Mouse (Mus musculus): ENCODE measurements around the gene Atp1b4. TPM values are rescaled to one million over a fixed set of nuclear protein-coding genes. Genes with fewer than 3 reads are reported as not detected.
A peak's percentile ranks its signal among the peaks of the same experiment; 100 is the strongest.
"Not testable (repeated sequence)": the region's sequence is repeated elsewhere in the genome, so short reads cannot be mapped to it uniquely, and the experiment has no call there.

Gene Atp1b4
- under 1 TPM in 1 of 26 experiments, not detected in 25; 0.13 TPM for total RNA-seq (2018; cell fraction: chromatin; rRNA removed)
- total RNA-seq (2018; cell fraction: cytosol; rRNA removed) = under 1 TPM in 1 of 26 experiments, not detected in 25; 0.04 TPM
- total RNA-seq (2018; cell fraction: nucleus; rRNA removed) = not detected
- polyA plus RNA-seq (2018) = not detected in 3 replicates

- no peak within 1 kb of the TSS for H3K27ac ChIP-seq
- 88% methylated on average over 6 of the region's 8 CpGs for WGBS (ENCODE audit: missing documents)
- H3K36me3 ChIP-seq (ENCODE audit: inconsistent target) = no peaks in the 10 kb centered on the region
- H3K79me2 ChIP-seq (ENCODE audit: inconsistent target) = no peaks in the 10 kb centered on the region
- no peak within 1 kb of the TSS for H3K4me3 ChIP-seq (ENCODE audit: inconsistent target)
Observed at GRCm38 (mm10) chrX:38315884-38316283, at the start of gene Atp1b4. Gene Atp1b4, plus strand, starts transcription at chrX:38316184.

- H3K79me2 ChIP-seq (ENCODE audit: inconsistent target) = no peaks in the 10 kb centered on the region
- H3K27ac ChIP-seq = no peak overlapping the region
- no peak overlapping the region for H3K4me3 ChIP-seq (ENCODE audit: inconsistent target)
- no peaks in the 10 kb centered on the region for H3K36me3 ChIP-seq (ENCODE audit: inconsistent target)
- WGBS (ENCODE audit: missing documents) = 91% methylated on average over 3 of the region's 4 CpGs
Observed at GRCm38 (mm10) chrX:38308597-38308996, 7.4 kb upstream of the Atp1b4 start.

- Histone ChIP-seq H3K36me3 (ENCODE audit: inconsistent target) (no peaks in the 10 kb centered on the region), H3K4me3 (ENCODE audit: inconsistent target) (no peak overlapping the region), H3K27ac (no peak overlapping the region), H3K79me2 (ENCODE audit: inconsistent target) (no peaks in the 10 kb centered on the region)
- 79% methylated on average over 2 of the region's 2 CpGs for WGBS (ENCODE audit: missing documents)
Observed at GRCm38 (mm10) chrX:38311054-38311453, 4.9 kb upstream of the Atp1b4 start.

GRCm38 (mm10) chrX:38312910-38313625 lies 2.9 kb upstream of the Atp1b4 start:
- Histone ChIP-seq H3K27ac (no peak overlapping the region), H3K4me3 (ENCODE audit: inconsistent target) (no peak overlapping the region), H3K79me2 (ENCODE audit: inconsistent target) (no peaks in the 10 kb centered on the region), H3K36me3 (ENCODE audit: inconsistent target) (no peaks in the 10 kb centered on the region)
- WGBS (ENCODE audit: missing documents) = 87% methylated on average over 8 of the region's 9 CpGs

- Histone ChIP-seq H3K27ac (no peak overlapping the region), H3K79me2 (ENCODE audit: inconsistent target) (no peaks in the 10 kb centered on the region), H3K4me3 (ENCODE audit: inconsistent target) (no peak overlapping the region), H3K36me3 (ENCODE audit: inconsistent target) (no peaks in the 10 kb centered on the region)
- WGBS (ENCODE audit: missing documents) = 83% methylated on average over 5 of the region's 6 CpGs
Observed at GRCm38 (mm10) chrX:38313626-38314210, 2.3 kb upstream of the Atp1b4 start.

- Histone ChIP-seq H3K27ac (no peak overlapping the region), H3K4me3 (ENCODE audit: inconsistent target) (no peak overlapping the region), H3K36me3 (ENCODE audit: inconsistent target) (no peaks in the 10 kb centered on the region), H3K79me2 (ENCODE audit: inconsistent target) (no peaks in the 10 kb centered on the region)
- WGBS (ENCODE audit: missing documents) = 83% methylated on average over 4 of the region's 4 CpGs
Observed at GRCm38 (mm10) chrX:38330695-38331406, 14.9 kb downstream of the Atp1b4 start.

GRCm38 (mm10) chrX:38334329-38335279 lies 18.6 kb downstream of the Atp1b4 start:
- Histone ChIP-seq H3K36me3 (ENCODE audit: inconsistent target) (no peaks in the 10 kb centered on the region), H3K79me2 (ENCODE audit: inconsistent target) (no peaks in the 10 kb centered on the region), H3K4me3 (ENCODE audit: inconsistent target) (no peak overlapping the region), H3K27ac (peak overlapping the region; percentile 43)
- 50% methylated on average over 8 of the region's 8 CpGs for WGBS (ENCODE audit: missing documents)

GRCm38 (mm10) chrX:38362016-38362415 lies 46.0 kb downstream of the Atp1b4 start:
- Histone ChIP-seq H3K79me2 (ENCODE audit: inconsistent target) (no peaks in the 10 kb centered on the region), H3K27ac (no peak overlapping the region), H3K4me3 (ENCODE audit: inconsistent target) (no peak overlapping the region), H3K36me3 (ENCODE audit: inconsistent target) (no peaks in the 10 kb centered on the region)
- 75% methylated on average over 8 of the region's 8 CpGs for WGBS (ENCODE audit: missing documents)

GRCm38 (mm10) chrX:38364621-38365020 lies 48.6 kb downstream of the Atp1b4 start:
- not testable (repeated sequence) for H3K36me3 ChIP-seq (ENCODE audit: inconsistent target); H3K27ac ChIP-seq; H3K4me3 ChIP-seq (ENCODE audit: inconsistent target); H3K79me2 ChIP-seq (ENCODE audit: inconsistent target)
- 71% methylated on average over 1 of the region's 1 CpGs for WGBS (ENCODE audit: missing documents)

- H3K79me2 ChIP-seq (ENCODE audit: inconsistent target); H3K36me3 ChIP-seq (ENCODE audit: inconsistent target); H3K27ac ChIP-seq; H3K4me3 ChIP-seq (ENCODE audit: inconsistent target): not testable (repeated sequence)
- WGBS (ENCODE audit: missing documents) = 33% methylated on average over 1 of the region's 1 CpGs
Observed at GRCm38 (mm10) chrX:38373169-38373568, 57.2 kb downstream of the Atp1b4 start.

Other genes starting within 250 kb of the Atp1b4 start
- not detected in 3 replicates for gene Rhox10, start 249.7 kb upstream of the Atp1b4 start, polyA plus RNA-seq (2018)
- not detected in 3 replicates for gene Rhox11, start 231.0 kb upstream of the Atp1b4 start, polyA plus RNA-seq (2018)
- not detected in 3 replicates for gene Rhox12, start 205.3 kb upstream of the Atp1b4 start, polyA plus RNA-seq (2018)
- gene Rhox13, start 195.0 kb upstream of the Atp1b4 start, polyA plus RNA-seq (2018) = not detected in 3 replicates
- gene Zbtb33, start 126.4 kb upstream of the Atp1b4 start, polyA plus RNA-seq (2018) = 9.7 to 12.2 TPM (median 10.6 TPM) in 3 replicates
- gene Tmem255a, start 63.7 kb upstream of the Atp1b4 start, polyA plus RNA-seq (2018) = not detected in 3 replicates
- 507 to 849 TPM (median 811 TPM) in 3 replicates for gene Lamp2, start 140.3 kb downstream of the Atp1b4 start, polyA plus RNA-seq (2018)